Mouse (Mus musculus) myocyte (in vitro differentiated cells): Measurements from ENCODE around the gene Mpc1. TPM values are rescaled to one million over a fixed set of nuclear protein-coding genes. Genes with fewer than 3 reads are reported as not detected.

ENCODE experiments used
- H3K27me3 ChIP-seq: one replicate; pipeline ENCODE4 v1.6.1; 2011; ENCODE audit not compliant: control insufficient read depth, insufficient read depth, insufficient read length
- H3K36me3 ChIP-seq: one replicate; pipeline ENCODE4 v1.6.1; 2011; ENCODE audit not compliant: control insufficient read depth, insufficient read depth
- H3K4me2 ChIP-seq: one replicate; pipeline ENCODE4 v1.6.1; 2011; ENCODE audit warnings: low read depth, control low read depth
- H3K4me3 ChIP-seq: one replicate; pipeline ENCODE4 v1.5.1; 2011; ENCODE audit warnings: mild to moderate bottlenecking, control low read depth, moderate library complexity
- H3K79me2 ChIP-seq: one replicate; pipeline ENCODE4 v1.6.1; 2011; ENCODE audit not compliant: control insufficient read depth, insufficient read depth
- H3ac ChIP-seq: one replicate; pipeline ENCODE4 v1.6.1; 2011; ENCODE audit not compliant: control insufficient read depth, insufficient read length
- CEBPB ChIP-seq: IDR thresholded peaks from 2 replicates; pipeline ENCODE4 v1.6.1; 2011; ENCODE audit warnings: mild to moderate bottlenecking, moderate library complexity; ENCODE audit not compliant: poor library complexity, insufficient read depth, severe bottlenecking
- E2F4 ChIP-seq: IDR thresholded peaks from one replicate; pipeline ENCODE4 v1.6.1; 2011; ENCODE audit warnings: mild to moderate bottlenecking, control low read depth, moderate library complexity; ENCODE audit not compliant: insufficient read depth
- MAX ChIP-seq: IDR thresholded peaks from one replicate; pipeline ENCODE4 v1.6.1; 2011; ENCODE audit warnings: low read depth, mild to moderate bottlenecking, control low read depth
- MYOD1 ChIP-seq, 3 experiments: IDR thresholded peaks; one replicate each; pipeline ENCODE4 v1.6.1; 2011; ENCODE audit warnings: control low read depth in 2 of 3, low read depth in 2 of 3, mild to moderate bottlenecking in 2 of 3, moderate library complexity in 1 of 3; ENCODE audit not compliant: insufficient read length in 2 of 3, control insufficient read depth in 1 of 3
- MYOG ChIP-seq, 3 experiments: IDR thresholded peaks; one replicate each; pipeline ENCODE4 v1.6.1; 2011; ENCODE audit warnings: control low read depth in 2 of 3, low read depth in 2 of 3, mild to moderate bottlenecking in 2 of 3; ENCODE audit not compliant: insufficient read length in 2 of 3, control insufficient read depth in 1 of 3, insufficient read depth in 1 of 3
- POLR2A ChIP-seq: IDR thresholded peaks from one replicate; pipeline ENCODE4 v1.6.1; 2011; ENCODE audit warnings: low read depth, mild to moderate bottlenecking, control low read depth, moderate library complexity; ENCODE audit not compliant: insufficient read length
- POLR2AphosphoS2 ChIP-seq: IDR thresholded peaks from one replicate; pipeline ENCODE4 v1.6.1; 2011; ENCODE audit warnings: low read depth, control low read depth; ENCODE audit not compliant: insufficient read length
- REST ChIP-seq: IDR thresholded peaks from one replicate; pipeline ENCODE4 v1.6.1; 2011; ENCODE audit warnings: mild to moderate bottlenecking, control low read depth, moderate library complexity; ENCODE audit not compliant: insufficient read depth, insufficient read length
- SRF ChIP-seq: IDR thresholded peaks from one replicate; pipeline ENCODE4 v1.6.1; 2011; ENCODE audit warnings: low read depth; ENCODE audit not compliant: control insufficient read depth, insufficient read length
- TCF12 ChIP-seq: IDR thresholded peaks from one replicate; pipeline ENCODE4 v1.6.1; 2011; ENCODE audit warnings: mild to moderate bottlenecking, control low read depth; ENCODE audit not compliant: poor library complexity, insufficient read depth, severe bottlenecking
- TCF3 ChIP-seq: IDR thresholded peaks from one replicate; pipeline ENCODE4 v1.6.1; 2011; ENCODE audit warnings: low read depth, control low read depth; ENCODE audit not compliant: insufficient read length
- USF1 ChIP-seq: IDR thresholded peaks from one replicate; pipeline ENCODE4 v1.6.1; 2011; ENCODE audit warnings: low read depth, mild to moderate bottlenecking, control low read depth, moderate library complexity
- polyA plus RNA-seq: library from polyadenylated mRNA; unstranded; fragments of >200 nt; fragmentation: generic; extraction: Trizol; gene quantifications from one replicate; pipeline ENCODE4 v1.2.1, GENCODE M21; 2012; ENCODE audit warnings: missing spikeins

The Mpc1 gene
- polyA plus RNA-seq, 1 experiment = 66.6 TPM

DNA sequence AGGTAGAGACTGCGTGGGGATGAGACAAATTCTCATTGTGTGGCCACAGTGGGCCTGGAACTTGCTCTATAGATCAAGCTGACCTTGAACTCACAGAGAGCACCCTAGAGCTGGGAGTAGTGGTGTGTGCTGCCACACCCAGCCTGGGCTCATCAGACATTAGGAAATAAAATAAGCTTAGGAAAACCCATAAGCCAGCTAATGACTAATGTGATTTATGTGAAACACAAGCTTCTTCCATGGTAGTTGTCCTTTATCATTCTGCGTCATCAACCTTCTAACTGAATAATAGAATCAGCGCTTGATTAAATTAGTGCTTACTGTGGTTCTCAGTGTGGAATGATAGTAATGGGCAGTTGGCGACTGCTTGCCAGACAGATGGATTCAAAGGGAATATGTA, 4.3 kb downstream of the Mpc1 start:
- H3K4me2 ChIP-seq = no peak overlapping the region
- no peaks in the 10 kb centered on the region for H3K27me3 ChIP-seq
- H3K4me3 ChIP-seq = no peak overlapping the region
- no peaks in the 10 kb centered on the region for H3K36me3 ChIP-seq
- no peak overlapping the region for H3ac ChIP-seq
- H3K79me2 ChIP-seq = peaks cover 8% of the 10 kb centered on the region
- TF ChIP-seq MAX (no peak), POLR2A (no peak), MYOG (IDR thresholded peaks at IDR 0.05; ENCODE audit: control insufficient read depth in 1 of 3, insufficient read depth in 1 of 3, insufficient read length in 2 of 3, low read depth in 2 of 3) (no peak), POLR2AphosphoS2 (no peak), SRF (no peak), E2F4 (no peak), REST (no peak), USF1 (no peak), TCF3 (no peak), TCF12 (no peak), MYOD1 (IDR thresholded peaks at IDR 0.05; ENCODE audit: control insufficient read depth in 1 of 3, insufficient read length in 2 of 3, low read depth in 2 of 3) (no peak), CEBPB (no peak)

GRCm38 (mm10) chr17:8289993-8290679, 7.4 kb downstream of the Mpc1 start:
- H3ac ChIP-seq = no peak overlapping the region
- no peak overlapping the region for H3K4me3 ChIP-seq
- TF ChIP-seq REST (no peak), SRF (no peak), MYOD1 (IDR thresholded peaks at IDR 0.05; ENCODE audit: control insufficient read depth in 1 of 3, insufficient read length in 2 of 3, low read depth in 2 of 3) (no peak), POLR2A (no peak), TCF3 (no peak), E2F4 (no peak), USF1 (no peak), TCF12 (no peak), MYOG (IDR thresholded peaks at IDR 0.05; ENCODE audit: control insufficient read depth in 1 of 3, insufficient read depth in 1 of 3, insufficient read length in 2 of 3, low read depth in 2 of 3) (no peak), CEBPB (no peak), POLR2AphosphoS2 (no peak), MAX (no peak)
- no peaks in the 10 kb centered on the region for H3K79me2 ChIP-seq
- no peak overlapping the region for H3K4me2 ChIP-seq
- no peaks in the 10 kb centered on the region for H3K27me3 ChIP-seq
- no peaks in the 10 kb centered on the region for H3K36me3 ChIP-seq

DNA sequence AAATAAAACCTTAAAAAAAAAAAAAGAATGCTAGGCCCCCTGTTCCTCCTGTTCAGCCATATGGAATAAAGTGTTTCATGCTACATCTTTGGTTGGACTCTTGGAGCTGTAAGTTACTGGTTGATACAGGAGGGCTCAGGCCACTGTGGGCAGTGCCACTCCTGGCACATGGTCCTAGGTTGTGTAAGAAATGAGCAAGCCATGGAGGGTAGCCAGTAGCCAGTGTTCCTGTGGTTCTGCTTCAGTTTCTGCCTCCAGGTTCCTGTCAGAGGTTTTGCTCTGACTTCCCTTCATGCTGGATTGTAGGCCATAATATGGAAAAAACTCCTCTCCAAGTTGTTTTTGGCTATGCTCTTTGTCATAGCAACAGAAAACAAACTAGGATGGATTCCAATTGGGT, 8.0 kb downstream of the Mpc1 start:
- Histone ChIP-seq H3K4me2 (no peak overlapping the region), H3K27me3 (no peaks in the 10 kb centered on the region), H3K79me2 (no peaks in the 10 kb centered on the region), H3K4me3 (no peak overlapping the region), H3K36me3 (no peaks in the 10 kb centered on the region), H3ac (no peak overlapping the region)
- no peak for TF ChIP-seq POLR2AphosphoS2
- TF ChIP-seq E2F4 = no peak
- TF ChIP-seq TCF12 = no peak
- no peak for TF ChIP-seq TCF3
- no peak for TF ChIP-seq SRF
- no peak for TF ChIP-seq MAX
- TF ChIP-seq MYOG (IDR thresholded peaks at IDR 0.05; ENCODE audit: control insufficient read depth in 1 of 3, insufficient read depth in 1 of 3, insufficient read length in 2 of 3, low read depth in 2 of 3) = no peak
- no peak for TF ChIP-seq REST
- TF ChIP-seq MYOD1 (IDR thresholded peaks at IDR 0.05; ENCODE audit: control insufficient read depth in 1 of 3, insufficient read length in 2 of 3, low read depth in 2 of 3) = no peak

DNA sequence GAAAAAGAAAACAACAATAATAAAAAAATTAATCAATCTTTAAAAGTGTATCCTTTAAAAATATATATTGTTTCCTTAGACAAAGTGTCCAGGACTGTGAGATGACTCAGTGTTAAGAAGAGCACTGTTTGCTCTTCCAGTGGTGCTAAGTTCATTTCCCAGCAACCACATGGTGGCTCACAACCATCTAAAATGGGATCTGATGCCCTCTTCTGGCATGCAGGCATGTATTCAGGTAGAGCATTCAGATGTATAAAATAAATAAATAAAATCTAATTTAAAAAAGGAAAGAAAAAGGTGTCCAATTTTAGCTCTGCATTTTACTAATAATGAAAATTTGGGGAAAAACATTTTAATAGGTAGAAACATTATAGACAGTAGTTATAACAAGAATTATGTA, 13.1 kb downstream of the Mpc1 start:
- Histone ChIP-seq H3K79me2 (no peaks in the 10 kb centered on the region), H3K27me3 (no peaks in the 10 kb centered on the region), H3K4me3 (no peak overlapping the region), H3ac (no peak overlapping the region), H3K36me3 (no peaks in the 10 kb centered on the region), H3K4me2 (no peak overlapping the region)
- no peak for TF ChIP-seq SRF
- TF ChIP-seq E2F4 = no peak
- TF ChIP-seq MYOG (IDR thresholded peaks at IDR 0.05; ENCODE audit: control insufficient read depth in 1 of 3, insufficient read depth in 1 of 3, insufficient read length in 2 of 3, low read depth in 2 of 3) = no peak
- no peak for TF ChIP-seq USF1
- no peak for TF ChIP-seq POLR2A
- TF ChIP-seq POLR2AphosphoS2 = no peak
- no peak for TF ChIP-seq REST
- no peak for TF ChIP-seq TCF3
- no peak for TF ChIP-seq MAX
- no peak for TF ChIP-seq MYOD1 (IDR thresholded peaks at IDR 0.05; ENCODE audit: control insufficient read depth in 1 of 3, insufficient read length in 2 of 3, low read depth in 2 of 3)
- TF ChIP-seq CEBPB = no peak
